Mouse (Mus musculus) cerebellum, adult 2 months (tissue): Measurements from ENCODE around the gene Ccdc92b. TPM values are rescaled to one million over a fixed set of nuclear protein-coding genes. Genes with fewer than 3 reads are reported as not detected.
A peak's percentile ranks its signal among the peaks of the same experiment; 100 is the strongest.
"Not testable (repeated sequence)": the region's sequence is repeated elsewhere in the genome, so short reads cannot be mapped to it uniquely, and the experiment has no call there.

Experiments
- DNase-seq, 2 experiments: peaks; one replicate each; pipeline ENCODE4 v3.0.0; 2021
- H3K27ac ChIP-seq: fragments of 200-500 bp; 2 replicates; pipeline ENCODE4 v1.5.1; 2012; ENCODE audit warnings: low read length, control low read depth, inconsistent platforms; ENCODE audit not compliant: insufficient read depth
- H3K27me3 ChIP-seq: fragments of 200-500 bp; 2 replicates; pipeline ENCODE4 v1.6.1; 2012; ENCODE audit warnings: inconsistent platforms, mild to moderate bottlenecking, low read length, moderate library complexity; ENCODE audit not compliant: control insufficient read depth, insufficient read depth
- H3K4me1 ChIP-seq: fragments of 200-500 bp; 2 replicates; pipeline ENCODE4 v1.6.1; 2011; ENCODE audit warnings: low read length; ENCODE audit not compliant: control insufficient read depth, insufficient read depth
- H3K4me3 ChIP-seq: fragments of 200-500 bp; replicated peaks from 2 replicates; pipeline ENCODE3; 2011; ENCODE audit warnings: mild to moderate bottlenecking, low read depth, low read length, control low read depth; ENCODE audit not compliant: insufficient read depth
- CTCF ChIP-seq: fragments of 200-500 bp; IDR thresholded peaks from 2 replicates; pipeline ENCODE4 v1.5.1; 2011; ENCODE audit warnings: low read depth, mild to moderate bottlenecking, control low read depth, low read length, moderate library complexity, borderline replicate concordance; ENCODE audit not compliant: insufficient read depth
- POLR2A ChIP-seq: fragments of 200-500 bp; IDR thresholded peaks from 2 replicates; pipeline ENCODE4 v1.6.1; 2011; ENCODE audit warnings: low read length, control low read depth, borderline replicate concordance; ENCODE audit not compliant: insufficient read depth
- WGBS: fragments of 180-500 bp; shearing (Covaris S2); methylation state at CpG from one replicate; pipeline ENCODE4 v1.1.7; 2018; 5-methylcytosine and 5-hydroxymethylcytosine counted together
- polyA plus RNA-seq: library from polyadenylated mRNA; depleted of rRNA; stranded (reverse); fragments of >200 nt; gene quantifications from 2 replicates; pipeline ENCODE4 v1.2.3, GENCODE M21; 2012; rRNA removed

Gene Ccdc92b
- 21.8 and 22.7 TPM in 2 replicates for polyA plus RNA-seq

DNA sequence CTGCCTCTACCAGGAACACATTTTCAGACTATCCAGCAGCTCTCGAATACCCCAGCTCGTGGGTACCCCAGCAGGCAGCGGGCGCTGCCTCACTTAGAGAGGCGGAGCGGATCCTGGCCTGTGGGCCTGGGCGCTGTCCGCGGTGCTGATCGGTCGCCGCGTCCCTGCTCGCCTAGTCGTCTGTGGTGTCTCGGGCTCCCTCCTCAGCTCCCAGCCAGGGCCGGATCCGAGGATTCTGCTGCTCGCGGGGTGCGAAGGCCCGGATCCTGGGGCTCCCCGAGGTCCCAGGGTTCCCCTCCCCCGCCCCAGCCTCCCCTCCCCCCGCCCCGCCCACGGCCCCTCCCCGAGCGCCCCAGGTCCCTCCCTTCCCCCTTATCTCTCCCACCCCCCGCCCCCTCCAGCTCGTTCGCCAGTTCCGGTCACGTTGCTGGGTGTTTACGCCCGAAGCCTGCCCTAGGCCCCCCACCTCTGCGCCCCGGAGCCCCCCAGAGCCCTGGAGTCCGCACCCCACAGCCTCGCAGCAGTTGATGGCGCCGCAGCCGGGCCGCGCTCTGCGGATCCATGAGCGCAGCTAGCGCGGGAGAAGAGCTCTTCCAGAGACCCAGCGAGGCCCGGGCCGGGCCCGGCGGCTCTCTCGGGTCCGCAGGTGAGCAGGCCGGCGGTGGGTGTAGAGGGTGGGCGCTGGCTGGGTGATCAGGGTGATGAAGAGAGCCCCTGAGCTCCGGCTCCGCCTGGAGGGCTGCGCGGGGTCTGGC lies at the start of gene Ccdc92b:
Gene Ccdc92b (plus strand): TSS at position 405 of the 755 bp plus-strand sequence.
- peak; percentile 69 to 83 for DNase-seq
- WGBS, result under 1% methylated on average over 49 of the region's 63 CpGs
- no peaks in the 10 kb centered on the region for H3K27me3 ChIP-seq
- H3K4me1 ChIP-seq, result peaks cover 13% of the 10 kb centered on the region
- peak within 1 kb of the TSS; percentile 87 for H3K4me3 ChIP-seq
- no peak for TF ChIP-seq POLR2A
- TF ChIP-seq CTCF, result no peak
- peak within 1 kb of the TSS; percentile 68 for H3K27ac ChIP-seq

DNA sequence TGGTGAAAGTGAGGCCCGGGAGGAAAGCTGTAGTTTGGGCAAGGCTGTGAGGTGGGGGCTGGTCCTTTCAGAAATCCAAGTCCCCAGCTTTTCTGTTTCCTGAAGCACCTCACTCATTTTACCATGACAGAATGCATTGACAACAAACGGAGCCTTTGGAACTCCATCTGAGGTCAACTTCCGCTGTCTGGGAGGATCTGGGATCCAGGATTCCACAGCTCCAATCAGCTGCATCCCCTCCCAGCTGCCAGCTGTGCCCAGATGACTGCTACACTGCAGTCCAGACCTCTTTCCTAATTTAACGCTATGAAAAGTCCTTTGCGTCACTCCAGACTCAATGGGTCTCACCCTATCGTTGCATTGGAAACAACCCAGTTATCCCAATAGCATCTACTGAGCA lies 49.7 kb upstream of the Ccdc92b start:
- Histone ChIP-seq H3K4me3 (no peak overlapping the region), H3K27me3 (no peaks in the 10 kb centered on the region), H3K4me1 (peaks cover 28% of the 10 kb centered on the region), H3K27ac (no peak overlapping the region)
- TF ChIP-seq POLR2A, result no peak
- TF ChIP-seq CTCF, result no peak
- 59% methylated on average over 6 of the region's 6 CpGs for WGBS
- no peak for DNase-seq

DNA sequence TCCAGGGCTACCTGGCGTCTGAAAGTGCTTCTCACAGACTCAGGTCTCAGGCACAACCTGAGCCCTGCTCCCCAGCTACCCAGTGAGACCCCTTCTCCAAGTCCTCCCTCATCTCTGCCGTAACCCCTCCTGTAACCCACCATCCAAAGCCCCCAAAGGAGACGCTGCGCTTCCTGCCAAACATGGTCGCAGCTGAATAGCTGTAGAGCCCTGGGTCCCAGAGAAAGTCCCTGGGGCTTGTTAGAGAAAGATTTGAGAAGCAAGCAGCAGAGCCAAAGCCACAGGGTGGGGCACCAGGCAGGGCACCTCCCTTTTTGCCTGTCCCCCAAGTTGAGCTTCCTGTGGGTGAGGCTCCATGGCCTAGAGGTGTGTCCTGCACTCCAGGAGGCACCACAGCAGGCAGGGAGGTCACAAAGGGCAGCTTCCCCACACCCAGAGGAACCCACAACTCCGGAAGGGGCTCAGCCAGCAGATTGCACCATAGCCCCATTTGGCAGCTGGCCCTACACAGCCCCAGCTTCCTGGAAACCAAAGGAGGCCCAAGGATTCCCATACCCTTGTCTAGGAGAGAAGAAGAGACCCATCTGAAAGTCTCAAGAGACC lies 46.8 kb upstream of the Ccdc92b start:
- Histone ChIP-seq H3K4me1 (peaks cover 33% of the 10 kb centered on the region), H3K27ac (no peak overlapping the region), H3K27me3 (no peaks in the 10 kb centered on the region), H3K4me3 (no peak overlapping the region)
- 78% methylated on average over 6 of the region's 6 CpGs for WGBS
- TF ChIP-seq POLR2A (no peak), CTCF (no peak)
- no peak for DNase-seq

GRCm38 (mm10) chr11:74574768-74575434 lies 44.5 kb upstream of the Ccdc92b start:
- Histone ChIP-seq H3K4me1 (peaks cover 18% of the 10 kb centered on the region; the same call in 1 of the 2 replicates), H3K27ac (no peak overlapping the region), H3K27me3 (no peaks in the 10 kb centered on the region), H3K4me3 (no peak overlapping the region)
- TF ChIP-seq CTCF, result no peak
- no peak for TF ChIP-seq POLR2A
- no peak for DNase-seq
- WGBS, result 58% methylated on average over 4 of the region's 4 CpGs

- Histone ChIP-seq H3K4me1 (peaks cover 15% of the 10 kb centered on the region; the same call in 1 of the 2 replicates), H3K27ac (no peak overlapping the region), H3K4me3 (no peak overlapping the region), H3K27me3 (no peaks in the 10 kb centered on the region)
- WGBS, result 57% methylated on average over 3 of the region's 3 CpGs
- DNase-seq, result no peak
- TF ChIP-seq POLR2A (no peak), CTCF (no peak)
Observed at GRCm38 (mm10) chr11:74575940-74576339, 43.5 kb upstream of the Ccdc92b start.

GRCm38 (mm10) chr11:74577068-74577467 lies 42.3 kb upstream of the Ccdc92b start:
- Histone ChIP-seq H3K27ac (no peak overlapping the region), H3K4me3 (no peak overlapping the region), H3K27me3 (no peaks in the 10 kb centered on the region), H3K4me1 (peaks cover 17% of the 10 kb centered on the region; the same call in 1 of the 2 replicates)
- 69% methylated on average over 3 of the region's 3 CpGs for WGBS
- TF ChIP-seq POLR2A (no peak), CTCF (no peak)
- DNase-seq, result no peak

GRCm38 (mm10) chr11:74581333-74581732 lies 38.1 kb upstream of the Ccdc92b start:
- H3K4me1 ChIP-seq, result peaks cover 40% of the 10 kb centered on the region
- peak; percentile 21; the same call in 1 of the 2 replicates for TF ChIP-seq CTCF
- not testable (repeated sequence) for H3K27ac ChIP-seq, DNase-seq, H3K27me3 ChIP-seq, H3K4me3 ChIP-seq
- 72% methylated on average over 4 of the region's 4 CpGs for WGBS
